Mouse (Mus musculus): ENCODE measurements around the gene Urb2. TPM values are rescaled to one million over a fixed set of nuclear protein-coding genes. Genes with fewer than 3 reads are reported as not detected.
"Not testable (repeated sequence)": the region's sequence is repeated elsewhere in the genome, so short reads cannot be mapped to it uniquely, and the experiment has no call there.

Gene Urb2
- polyA plus RNA-seq, 1 experiment from 2014 or later = 9.6 TPM

DNA sequence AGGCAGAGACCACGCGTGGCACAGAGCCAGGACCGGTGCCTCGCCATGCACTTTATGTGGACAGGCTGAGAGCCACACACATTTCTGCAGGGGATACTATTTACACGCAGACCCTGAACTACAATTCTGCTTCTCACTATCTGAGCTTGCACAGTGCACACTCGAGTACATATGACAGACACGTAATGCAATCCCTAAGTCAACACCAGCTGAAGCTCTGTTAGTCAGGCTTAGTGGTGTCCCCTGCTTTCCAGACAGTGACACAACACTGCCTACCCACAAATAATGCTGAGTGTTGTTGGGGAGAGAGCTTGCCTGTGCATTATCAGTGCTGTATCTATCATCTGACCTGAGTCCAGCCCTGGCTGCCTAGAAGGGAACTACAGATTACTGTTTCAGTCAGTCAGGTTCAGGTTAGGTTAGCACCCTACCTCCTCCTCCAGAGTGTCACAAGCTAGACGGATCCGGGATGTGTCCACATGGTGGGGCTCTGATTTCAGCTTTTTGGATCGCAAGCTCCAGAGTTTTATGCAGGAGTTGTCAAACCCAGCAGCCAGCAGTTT lies 18.7 kb upstream of the Urb2 start:
- DNase-seq (ENCODE audit: low spot score) (no peak), ATAC-seq (replicated peaks; ENCODE audit: low FRiP score, low TSS enrichment, low read depth) (no peak)
- no peaks in the 10 kb centered on the region for H3K9me3 ChIP-seq (ENCODE audit: control insufficient read depth, low read length)
- no peaks in the 10 kb centered on the region for H3K4me1 ChIP-seq (replicated peaks; ENCODE audit: control insufficient read depth, insufficient read depth, low read length)
- WGBS = 90% methylated on average over 10 of the region's 10 CpGs
- H3K9ac ChIP-seq (ENCODE audit: low read length) = no peak overlapping the region
- no peak overlapping the region for H3K4me3 ChIP-seq (ENCODE audit: low read depth, low read length)
- no peaks in the 10 kb centered on the region for H3K27me3 ChIP-seq (replicated peaks; ENCODE audit: control insufficient read depth, insufficient read depth, low read length)
- peaks cover 91% of the 10 kb centered on the region for H3K36me3 ChIP-seq (ENCODE audit: control insufficient read depth, insufficient read depth, low read length)
- H3K4me2 ChIP-seq (ENCODE audit: low read length) = no peak overlapping the region
- H3K27ac ChIP-seq (ENCODE audit: low read depth) = no peak overlapping the region

DNA sequence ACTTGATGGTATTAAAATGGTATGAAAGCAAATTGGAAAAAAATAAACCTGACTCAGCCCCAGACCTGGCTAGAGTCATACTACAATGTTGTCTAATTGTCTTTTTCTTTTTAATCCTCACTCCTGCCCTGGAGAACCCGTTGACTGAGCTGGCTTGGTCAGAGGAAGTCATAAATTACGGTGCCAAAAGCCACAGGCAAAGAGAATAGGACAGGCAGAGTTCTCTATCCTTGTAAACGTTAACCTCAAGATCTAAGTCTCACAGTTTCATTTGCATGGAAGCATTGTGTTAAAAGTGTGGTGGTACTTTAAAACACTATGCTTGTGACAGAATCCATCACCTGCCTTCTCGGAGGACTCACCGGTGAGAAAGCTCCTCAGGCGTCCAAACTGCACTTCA lies 13.5 kb upstream of the Urb2 start:
- no peaks in the 10 kb centered on the region for H3K4me1 ChIP-seq (replicated peaks; ENCODE audit: control insufficient read depth, insufficient read depth, low read length)
- 62% methylated on average over 6 of the region's 6 CpGs for WGBS
- H3K27me3 ChIP-seq (replicated peaks; ENCODE audit: control insufficient read depth, insufficient read depth, low read length) = no peaks in the 10 kb centered on the region
- H3K27ac ChIP-seq (ENCODE audit: low read depth) = no peak overlapping the region
- no peak for DNase-seq (ENCODE audit: low spot score)
- peaks cover 70% of the 10 kb centered on the region for H3K36me3 ChIP-seq (ENCODE audit: control insufficient read depth, insufficient read depth, low read length)
- no peaks in the 10 kb centered on the region for H3K9me3 ChIP-seq (ENCODE audit: control insufficient read depth, low read length)
- H3K4me3 ChIP-seq (ENCODE audit: low read depth, low read length) = no peak overlapping the region
- H3K9ac ChIP-seq (ENCODE audit: low read length) = no peak overlapping the region
- no peak for ATAC-seq (replicated peaks; ENCODE audit: low FRiP score, low TSS enrichment, low read depth)
- no peak overlapping the region for H3K4me2 ChIP-seq (ENCODE audit: low read length)

DNA sequence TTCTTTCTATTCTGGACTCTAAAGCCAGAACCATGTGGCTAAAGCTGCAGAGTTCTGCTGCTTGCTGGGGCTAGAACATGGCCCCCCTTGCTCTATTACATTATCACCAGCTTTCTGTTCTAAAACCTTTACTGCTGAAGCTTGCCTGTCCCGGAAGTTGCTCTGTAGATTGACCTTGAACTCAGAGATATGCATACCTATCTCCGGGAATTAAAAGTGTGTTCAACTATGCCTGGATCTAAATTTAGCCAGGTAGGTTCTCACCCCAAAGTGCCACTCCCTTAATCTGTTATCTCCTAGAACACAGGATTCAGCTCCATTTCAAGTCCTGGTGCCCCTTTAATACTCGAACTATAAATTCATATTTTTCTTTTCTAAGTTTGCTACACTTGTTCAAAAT lies 9.7 kb upstream of the Urb2 start:
- H3K9me3 ChIP-seq (ENCODE audit: control insufficient read depth, low read length) = no peaks in the 10 kb centered on the region
- no peak overlapping the region for H3K4me2 ChIP-seq (ENCODE audit: low read length)
- H3K4me3 ChIP-seq (ENCODE audit: low read depth, low read length) = no peak overlapping the region
- ATAC-seq (replicated peaks; ENCODE audit: low FRiP score, low TSS enrichment, low read depth) (no peak), DNase-seq (ENCODE audit: low spot score) (no peak)
- no peak overlapping the region for H3K27ac ChIP-seq (ENCODE audit: low read depth)
- no peaks in the 10 kb centered on the region for H3K4me1 ChIP-seq (replicated peaks; ENCODE audit: control insufficient read depth, insufficient read depth, low read length)
- no peaks in the 10 kb centered on the region for H3K27me3 ChIP-seq (replicated peaks; ENCODE audit: control insufficient read depth, insufficient read depth, low read length)
- H3K9ac ChIP-seq (ENCODE audit: low read length) = no peak overlapping the region
- peaks cover 33% of the 10 kb centered on the region for H3K36me3 ChIP-seq (ENCODE audit: control insufficient read depth, insufficient read depth, low read length)
- 76% methylated on average over 3 of the region's 3 CpGs for WGBS

DNA sequence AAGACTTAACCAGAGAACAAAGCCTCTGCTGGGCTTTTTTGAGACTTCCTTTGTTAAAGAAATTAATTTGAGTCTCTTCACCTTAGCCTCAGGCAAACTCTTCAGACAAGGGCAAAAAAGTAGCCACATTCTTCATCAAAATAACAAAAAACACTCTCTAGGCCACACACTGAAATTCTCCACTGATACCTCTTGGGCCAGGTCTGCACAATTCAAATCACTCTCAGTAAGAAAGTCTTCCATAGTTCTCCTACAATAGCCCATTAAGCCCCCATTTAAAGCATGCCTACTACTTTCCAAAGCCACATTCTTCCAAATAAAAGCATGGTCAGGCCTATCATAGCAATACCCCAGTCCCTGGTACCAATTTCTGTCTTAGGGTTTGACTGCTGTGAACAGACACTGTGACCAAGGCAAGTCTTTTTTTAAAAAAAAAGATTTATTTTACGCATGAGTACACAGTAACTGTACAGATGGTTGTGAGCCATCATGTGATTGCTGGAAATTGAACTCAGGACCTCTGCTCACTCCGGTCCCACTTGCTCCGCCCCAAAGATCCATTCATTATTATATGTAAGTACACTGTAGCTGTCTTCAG lies 9.2 kb upstream of the Urb2 start:
- H3K4me1 ChIP-seq (replicated peaks; ENCODE audit: control insufficient read depth, insufficient read depth, low read length) = no peaks in the 10 kb centered on the region
- H3K9me3 ChIP-seq (ENCODE audit: control insufficient read depth, low read length) = no peaks in the 10 kb centered on the region
- WGBS = 96% methylated on average over 3 of the region's 3 CpGs
- no peak overlapping the region for H3K9ac ChIP-seq (ENCODE audit: low read length)
- no peaks in the 10 kb centered on the region for H3K27me3 ChIP-seq (replicated peaks; ENCODE audit: control insufficient read depth, insufficient read depth, low read length)
- no peak overlapping the region for H3K4me3 ChIP-seq (ENCODE audit: low read depth, low read length)
- DNase-seq (ENCODE audit: low spot score) (no peak), ATAC-seq (replicated peaks; ENCODE audit: low FRiP score, low TSS enrichment, low read depth) (no peak)
- no peak overlapping the region for H3K27ac ChIP-seq (ENCODE audit: low read depth)
- peaks cover 28% of the 10 kb centered on the region for H3K36me3 ChIP-seq (ENCODE audit: control insufficient read depth, insufficient read depth, low read length)
- H3K4me2 ChIP-seq (ENCODE audit: low read length) = no peak overlapping the region

DNA sequence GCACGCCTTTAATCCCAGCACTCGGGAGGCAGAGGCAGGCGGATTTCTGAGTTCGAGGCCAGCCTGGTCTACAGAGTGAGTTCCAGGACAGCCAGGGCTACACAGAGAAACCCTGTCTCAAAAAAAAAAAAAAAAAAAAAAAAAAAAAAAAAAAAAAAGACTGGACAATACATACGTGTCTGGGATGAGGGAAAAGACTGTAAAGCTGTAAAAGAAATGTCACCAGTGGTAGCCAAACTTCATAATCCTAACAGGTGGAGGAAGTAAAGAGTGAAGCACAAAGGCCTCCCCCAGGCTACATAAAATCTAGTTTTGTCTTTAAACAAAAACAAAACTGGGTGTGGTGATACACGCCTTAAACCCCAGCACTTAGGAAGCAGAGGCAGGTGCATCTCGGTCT lies 7.0 kb upstream of the Urb2 start:
- not testable (repeated sequence) for H3K36me3 ChIP-seq (ENCODE audit: control insufficient read depth, insufficient read depth, low read length); H3K27me3 ChIP-seq (replicated peaks; ENCODE audit: control insufficient read depth, insufficient read depth, low read length); ATAC-seq (replicated peaks; ENCODE audit: low FRiP score, low TSS enrichment, low read depth); H3K4me3 ChIP-seq (ENCODE audit: low read depth, low read length); H3K4me1 ChIP-seq (replicated peaks; ENCODE audit: control insufficient read depth, insufficient read depth, low read length); H3K9ac ChIP-seq (ENCODE audit: low read length); H3K9me3 ChIP-seq (ENCODE audit: control insufficient read depth, low read length); DNase-seq (ENCODE audit: low spot score); H3K27ac ChIP-seq (ENCODE audit: low read depth); H3K4me2 ChIP-seq (ENCODE audit: low read length)
- 91% methylated on average over 7 of the region's 7 CpGs for WGBS

DNA sequence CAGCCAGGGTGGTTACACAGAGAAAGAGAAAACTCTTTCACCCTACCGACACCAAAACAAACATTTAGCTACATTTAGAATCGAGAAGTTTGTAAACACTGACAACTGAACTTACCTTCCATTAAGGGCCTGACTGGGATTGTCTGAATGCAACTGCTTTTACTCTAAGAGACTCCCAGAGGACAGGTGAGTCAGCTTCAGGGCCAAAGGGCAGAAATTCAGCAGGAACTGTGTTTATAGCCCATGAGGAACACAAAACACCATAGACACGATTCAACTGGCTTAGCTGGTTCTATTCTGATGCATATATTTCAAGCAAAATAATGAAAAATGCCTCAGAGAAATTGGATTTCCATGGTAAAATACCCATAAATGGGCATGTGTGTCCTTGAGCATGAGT lies 6.6 kb upstream of the Urb2 start:
- Histone ChIP-seq H3K4me2 (ENCODE audit: low read length) (no peak overlapping the region), H3K9me3 (ENCODE audit: control insufficient read depth, low read length) (no peaks in the 10 kb centered on the region), H3K27me3 (replicated peaks; ENCODE audit: control insufficient read depth, insufficient read depth, low read length) (no peaks in the 10 kb centered on the region), H3K4me1 (replicated peaks; ENCODE audit: control insufficient read depth, insufficient read depth, low read length) (peaks cover 9% of the 10 kb centered on the region), H3K9ac (ENCODE audit: low read length) (no peak overlapping the region), H3K27ac (ENCODE audit: low read depth) (no peak overlapping the region), H3K4me3 (ENCODE audit: low read depth, low read length) (no peak overlapping the region), H3K36me3 (ENCODE audit: control insufficient read depth, insufficient read depth, low read length) (peaks cover 4% of the 10 kb centered on the region; the same call in 1 of the 2 replicates)
- ATAC-seq (replicated peaks; ENCODE audit: low FRiP score, low TSS enrichment, low read depth) (no peak), DNase-seq (ENCODE audit: low spot score) (no peak)
- WGBS = 65% methylated on average over 3 of the region's 3 CpGs

DNA sequence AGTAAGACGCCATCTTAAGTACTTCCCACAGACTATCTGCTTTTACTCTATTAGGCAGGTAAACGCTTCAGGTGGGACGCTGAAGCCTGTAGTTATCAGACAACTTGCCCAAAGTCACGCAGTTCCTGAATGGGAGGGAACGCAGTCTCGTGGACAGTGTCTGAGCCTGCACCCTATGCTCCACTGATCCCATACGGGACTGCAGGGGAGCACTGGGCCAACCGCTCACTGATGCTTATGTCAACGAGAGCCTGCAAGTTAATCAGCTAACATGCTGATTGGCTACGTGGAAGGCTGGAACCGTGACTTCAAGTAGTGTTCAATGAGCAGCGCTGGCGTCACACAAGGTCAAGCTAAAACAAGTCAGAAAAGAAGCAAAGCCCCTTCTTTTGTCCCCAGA lies 1.5 kb upstream of the Urb2 start:
- Histone ChIP-seq H3K4me2 (ENCODE audit: low read length) (peak overlapping the region; percentile 78), H3K27ac (ENCODE audit: low read depth) (peak overlapping the region; percentile 27; the same call in 1 of the 2 replicates), H3K4me3 (ENCODE audit: low read depth, low read length) (peak overlapping the region; percentile 92), H3K36me3 (ENCODE audit: control insufficient read depth, insufficient read depth, low read length) (peaks cover 10% of the 10 kb centered on the region), H3K9ac (ENCODE audit: low read length) (peak overlapping the region; percentile 89), H3K27me3 (replicated peaks; ENCODE audit: control insufficient read depth, insufficient read depth, low read length) (no peaks in the 10 kb centered on the region), H3K4me1 (replicated peaks; ENCODE audit: control insufficient read depth, insufficient read depth, low read length) (peaks cover 19% of the 10 kb centered on the region), H3K9me3 (ENCODE audit: control insufficient read depth, low read length) (no peaks in the 10 kb centered on the region)
- WGBS = 27% methylated on average over 13 of the region's 13 CpGs
- ATAC-seq (replicated peaks; ENCODE audit: low FRiP score, low TSS enrichment, low read depth) = no peak
- peak; percentile 61 for DNase-seq (ENCODE audit: low spot score)

DNA sequence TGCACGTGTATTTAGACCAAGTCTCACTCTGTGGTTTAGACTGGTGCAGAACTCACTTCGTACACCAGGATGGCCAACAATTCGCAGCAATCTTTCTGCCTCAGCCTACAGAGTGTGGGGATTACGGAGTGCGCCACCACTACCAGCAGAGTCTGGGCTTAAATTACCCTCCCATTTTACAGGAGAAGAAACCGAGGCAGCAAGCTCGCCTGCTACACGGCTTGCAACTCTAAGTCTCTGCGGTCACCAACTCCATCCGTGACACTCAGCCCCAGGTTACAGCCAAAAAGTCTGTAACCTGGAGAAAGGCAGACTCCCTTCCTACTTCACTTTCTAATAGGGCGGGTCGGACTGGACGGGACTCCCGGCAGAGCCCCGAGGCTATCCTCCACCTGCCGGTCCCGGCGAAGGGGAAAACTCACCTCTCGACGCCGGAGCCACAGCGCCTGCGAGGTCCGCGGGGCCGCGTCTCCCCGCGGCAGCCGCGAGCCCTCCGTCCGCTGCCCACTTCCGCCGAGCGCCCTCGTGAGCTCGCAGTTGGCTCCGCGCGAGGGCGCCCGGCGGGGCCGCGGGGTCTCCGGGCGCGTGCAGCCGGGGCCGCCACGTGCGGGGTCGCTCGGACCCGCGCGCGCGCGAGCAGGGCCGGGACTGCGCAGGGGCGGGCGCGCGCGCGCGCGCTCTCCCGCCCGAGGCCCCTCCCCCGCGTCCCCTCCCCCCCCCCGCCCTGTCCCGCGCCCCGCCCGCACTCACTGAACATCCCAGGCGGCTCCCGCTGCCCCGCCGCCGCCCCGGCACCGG lies 670 bp upstream of the Urb2 start:
- WGBS = 1% methylated on average over 71 of the region's 87 CpGs
- Histone ChIP-seq H3K27ac (ENCODE audit: low read depth) (peak overlapping the region; percentile 88), H3K4me1 (replicated peaks; ENCODE audit: control insufficient read depth, insufficient read depth, low read length) (peaks cover 19% of the 10 kb centered on the region), H3K27me3 (replicated peaks; ENCODE audit: control insufficient read depth, insufficient read depth, low read length) (no peaks in the 10 kb centered on the region), H3K4me2 (ENCODE audit: low read length) (peak overlapping the region; percentile 78), H3K9ac (ENCODE audit: low read length) (peak overlapping the region; percentile 89), H3K4me3 (ENCODE audit: low read depth, low read length) (peak overlapping the region; percentile 92), H3K36me3 (ENCODE audit: control insufficient read depth, insufficient read depth, low read length) (peaks cover 18% of the 10 kb centered on the region), H3K9me3 (ENCODE audit: control insufficient read depth, low read length) (no peaks in the 10 kb centered on the region)
- ATAC-seq (replicated peaks; ENCODE audit: low FRiP score, low TSS enrichment, low read depth) (peak; percentile 90), DNase-seq (ENCODE audit: low spot score) (peak; percentile 83)
